Mouse (Mus musculus): Measurements from ENCODE around the gene Bhlha15.
A peak's percentile ranks its signal among the peaks of the same experiment; 100 is the strongest.

Gene Bhlha15

DNA sequence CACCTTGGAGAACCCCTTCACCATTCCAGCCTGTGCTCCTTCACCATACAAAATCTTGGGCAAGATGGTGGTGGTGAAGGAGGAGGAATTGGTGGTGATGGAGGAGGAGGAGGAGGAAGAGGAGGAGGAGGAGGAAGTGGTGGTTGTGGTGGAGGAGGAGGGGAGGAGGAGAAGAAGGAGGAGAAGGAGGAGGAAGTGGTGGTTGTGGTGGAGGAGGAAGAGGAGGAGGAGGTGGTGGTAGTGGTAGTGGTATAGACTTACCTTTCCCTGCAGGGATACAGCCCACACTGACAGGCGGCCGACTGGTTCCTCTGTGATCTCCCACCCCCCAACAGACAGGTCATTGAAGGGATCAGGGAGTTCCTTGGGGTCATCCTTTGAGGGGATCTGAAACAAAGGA, 25.9 kb downstream of the Bhlha15 start:
- Histone ChIP-seq H3K27me3 (ENCODE audit: insufficient read depth, low read length) (no peaks in the 10 kb centered on the region), H3K36me3 (ENCODE audit: insufficient read depth, low read length) (peaks cover 15% of the 10 kb centered on the region), H3K4me1 (replicated peaks; ENCODE audit: low read depth, low read length) (peaks cover 69% of the 10 kb centered on the region), H3K4me3 (replicated peaks; ENCODE audit: low read length) (no peak overlapping the region), H3K9me3 (ENCODE audit: low read length) (no peaks in the 10 kb centered on the region)
- TF ChIP-seq POU5F1 (IDR thresholded peaks at IDR 0.05; ENCODE audit: borderline replicate concordance, low read length) (no peak), NANOG (IDR thresholded peaks at IDR 0.05; ENCODE audit: borderline replicate concordance, low read length) (no peak), CTCF (conservative IDR thresholded peaks at IDR 0.05; ENCODE audit: low read length) (no peak)

DNA sequence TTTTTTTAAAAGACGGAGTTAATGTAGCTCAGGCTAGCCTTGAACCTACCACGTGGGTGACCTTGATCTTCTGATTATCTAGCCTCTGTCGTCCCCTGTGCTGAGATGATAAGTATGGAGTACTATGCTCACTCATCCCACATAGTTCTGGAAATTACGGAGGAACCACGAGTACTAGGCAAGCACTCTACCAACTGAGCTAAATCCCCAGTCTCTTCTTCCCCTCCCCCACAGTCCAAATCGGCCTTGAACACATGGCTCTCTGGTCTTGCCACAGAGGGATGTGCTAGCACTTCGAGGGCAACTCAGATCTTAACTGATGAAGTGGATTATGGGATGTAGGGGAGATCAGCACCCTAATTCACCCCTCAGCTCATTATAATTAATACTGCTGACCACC, 28.0 kb downstream of the Bhlha15 start:
- Histone ChIP-seq H3K9me3 (ENCODE audit: low read length) (no peaks in the 10 kb centered on the region), H3K4me1 (replicated peaks; ENCODE audit: low read depth, low read length) (peaks cover 74% of the 10 kb centered on the region)

DNA sequence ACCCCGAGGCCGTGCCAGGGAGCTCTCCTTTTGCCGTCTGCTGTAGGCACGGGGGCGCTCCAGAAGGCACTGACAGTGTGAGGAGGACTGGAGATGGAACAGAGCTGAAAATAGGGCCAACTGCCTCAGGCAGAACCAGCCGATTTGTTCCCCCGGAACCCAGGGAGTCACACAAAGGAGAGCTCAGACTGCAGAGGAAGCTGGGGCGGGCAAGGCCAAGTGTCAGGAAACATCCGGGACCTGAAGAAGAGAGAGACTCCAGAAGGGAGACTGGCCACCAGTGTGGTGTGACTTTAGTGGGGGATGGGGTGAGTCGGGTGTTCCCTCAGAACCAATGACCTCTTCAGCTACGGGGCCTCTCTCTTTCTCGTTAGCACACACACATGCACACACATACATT, 29.2 kb downstream of the Bhlha15 start:
- Histone ChIP-seq H3K9me3 (ENCODE audit: low read length) (no peaks in the 10 kb centered on the region), H3K4me3 (replicated peaks; ENCODE audit: low read length) (peak overlapping the region; percentile 48; the same call in 1 of the 2 replicates), H3K4me1 (replicated peaks; ENCODE audit: low read depth, low read length) (peaks cover 68% of the 10 kb centered on the region), H3K36me3 (ENCODE audit: insufficient read depth, low read length) (peaks cover 7% of the 10 kb centered on the region; the same call in 1 of the 2 replicates), H3K27me3 (ENCODE audit: insufficient read depth, low read length) (0 out of 2 replicates have a peak, but pooled peaks cover under 1% of the 10 kb centered on the region)
- TF ChIP-seq CTCF (conservative IDR thresholded peaks at IDR 0.05; ENCODE audit: low read length) (no peak), NANOG (IDR thresholded peaks at IDR 0.05; ENCODE audit: borderline replicate concordance, low read length) (no peak), POU5F1 (IDR thresholded peaks at IDR 0.05; ENCODE audit: borderline replicate concordance, low read length) (no peak)

More for the DNA sequence above, 28.0 kb downstream of the Bhlha15 start:
- no peak overlapping the region for H3K4me3 ChIP-seq (replicated peaks; ENCODE audit: low read length)
- TF ChIP-seq CTCF (conservative IDR thresholded peaks at IDR 0.05; ENCODE audit: low read length): no peak
- TF ChIP-seq POU5F1 (IDR thresholded peaks at IDR 0.05; ENCODE audit: borderline replicate concordance, low read length): no peak
- no peak for TF ChIP-seq NANOG (IDR thresholded peaks at IDR 0.05; ENCODE audit: borderline replicate concordance, low read length)
- H3K36me3 ChIP-seq (ENCODE audit: insufficient read depth, low read length): peaks cover 7% of the 10 kb centered on the region
- H3K27me3 ChIP-seq (ENCODE audit: insufficient read depth, low read length): no peaks in the 10 kb centered on the region

DNA sequence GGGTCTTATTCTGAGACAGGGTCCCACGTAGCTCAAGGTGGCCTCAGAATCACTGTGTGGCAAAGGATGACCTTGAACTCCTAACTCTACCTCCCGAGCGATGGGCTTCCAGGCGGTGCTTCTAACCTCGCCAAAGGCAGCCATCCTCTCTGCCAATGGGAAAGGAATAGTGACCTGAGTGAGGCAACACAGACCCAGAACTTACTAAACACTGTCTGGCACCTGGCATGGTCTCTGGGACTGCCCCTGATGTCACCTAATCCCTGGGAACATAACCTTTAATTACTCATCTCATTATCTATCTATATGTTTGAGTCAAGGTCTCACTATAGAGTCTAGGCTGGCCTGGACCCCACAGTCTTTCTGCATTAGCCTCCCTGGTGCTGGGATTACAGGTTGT, 29.9 kb downstream of the Bhlha15 start:
- Histone ChIP-seq H3K27me3 (ENCODE audit: insufficient read depth, low read length) (0 out of 2 replicates have a peak, but pooled peaks cover 2% of the 10 kb centered on the region), H3K9me3 (ENCODE audit: low read length) (no peaks in the 10 kb centered on the region), H3K4me1 (replicated peaks; ENCODE audit: low read depth, low read length) (peaks cover 67% of the 10 kb centered on the region), H3K36me3 (ENCODE audit: insufficient read depth, low read length) (peaks cover 7% of the 10 kb centered on the region; the same call in 1 of the 2 replicates), H3K4me3 (replicated peaks; ENCODE audit: low read length) (peak overlapping the region; percentile 48; the same call in 1 of the 2 replicates)
- TF ChIP-seq CTCF (conservative IDR thresholded peaks at IDR 0.05; ENCODE audit: low read length) (no peak), POU5F1 (IDR thresholded peaks at IDR 0.05; ENCODE audit: borderline replicate concordance, low read length) (no peak), NANOG (IDR thresholded peaks at IDR 0.05; ENCODE audit: borderline replicate concordance, low read length) (no peak)

DNA sequence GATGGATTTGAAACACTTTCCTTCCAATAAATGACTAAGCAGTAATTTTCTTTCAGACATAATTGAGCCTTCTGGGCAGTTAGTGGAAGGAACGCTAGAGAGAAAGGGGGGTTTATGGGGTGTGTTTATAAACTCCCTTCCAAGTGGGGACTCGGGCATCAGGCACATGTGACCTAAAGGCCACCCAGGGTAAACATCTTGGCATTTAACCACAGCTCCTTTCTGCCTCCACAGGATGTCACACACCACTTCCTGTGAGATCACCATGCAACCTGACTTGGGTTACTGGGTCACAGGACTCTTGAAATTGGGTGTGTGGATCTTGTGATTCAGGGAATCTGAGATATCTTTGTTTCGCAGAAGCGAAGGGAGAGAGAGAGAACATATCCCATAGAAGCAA, 31.2 kb downstream of the Bhlha15 start:
- no peak overlapping the region for H3K4me3 ChIP-seq (replicated peaks; ENCODE audit: low read length)

DNA sequence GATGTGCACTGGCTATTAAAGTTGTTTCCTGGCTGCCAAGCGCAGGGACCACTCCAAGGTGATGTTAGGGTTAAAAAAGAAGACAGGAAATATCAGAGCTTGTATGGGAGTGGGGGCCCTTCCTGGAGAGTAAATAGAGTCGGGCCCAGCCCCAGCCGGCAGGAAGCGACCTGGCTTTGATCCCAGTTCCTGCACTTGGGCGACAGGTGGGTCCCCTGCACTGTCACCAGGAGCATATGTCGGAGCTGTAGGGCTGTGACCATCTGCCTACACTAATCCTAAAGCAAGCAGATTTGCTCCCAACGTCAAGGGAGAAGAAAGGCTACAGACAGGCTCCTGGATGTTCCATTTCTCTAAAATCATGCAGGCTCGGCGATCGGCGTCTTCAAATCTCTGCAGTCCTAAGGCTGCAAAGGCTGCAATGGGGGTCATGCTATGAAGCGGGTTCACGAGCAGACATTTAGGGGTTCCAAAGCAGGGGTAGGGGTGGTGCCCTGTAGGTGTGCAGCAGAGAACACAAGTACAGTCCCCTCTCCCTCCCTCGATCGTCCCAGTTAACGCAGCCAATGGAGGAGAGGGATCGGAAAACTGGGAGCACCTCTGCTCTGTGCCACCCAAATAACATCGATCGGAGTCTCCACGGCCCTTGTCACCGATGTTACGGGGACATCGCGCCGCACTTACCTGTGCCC, 32.9 kb downstream of the Bhlha15 start:
- TF ChIP-seq NANOG (IDR thresholded peaks at IDR 0.05; ENCODE audit: borderline replicate concordance, low read length) (no peak), CTCF (conservative IDR thresholded peaks at IDR 0.05; ENCODE audit: low read length) (no peak), POU5F1 (IDR thresholded peaks at IDR 0.05; ENCODE audit: borderline replicate concordance, low read length) (no peak)
- 0 out of 2 replicates have a peak, but pooled peaks cover 2% of the 10 kb centered on the region for H3K27me3 ChIP-seq (ENCODE audit: insufficient read depth, low read length)
- H3K4me1 ChIP-seq (replicated peaks; ENCODE audit: low read depth, low read length): peaks cover 74% of the 10 kb centered on the region
- H3K4me3 ChIP-seq (replicated peaks; ENCODE audit: low read length): peak overlapping the region; percentile 90
- H3K36me3 ChIP-seq (ENCODE audit: insufficient read depth, low read length): no peaks in the 10 kb centered on the region
- H3K9me3 ChIP-seq (ENCODE audit: low read length): no peaks in the 10 kb centered on the region

More for the DNA sequence above, 31.2 kb downstream of the Bhlha15 start:
- no peak for TF ChIP-seq CTCF (conservative IDR thresholded peaks at IDR 0.05; ENCODE audit: low read length)
- no peak for TF ChIP-seq NANOG (IDR thresholded peaks at IDR 0.05; ENCODE audit: borderline replicate concordance, low read length)
- TF ChIP-seq POU5F1 (IDR thresholded peaks at IDR 0.05; ENCODE audit: borderline replicate concordance, low read length): no peak
- Histone ChIP-seq H3K4me1 (replicated peaks; ENCODE audit: low read depth, low read length) (peaks cover 71% of the 10 kb centered on the region), H3K36me3 (ENCODE audit: insufficient read depth, low read length) (peaks cover 2% of the 10 kb centered on the region; the same call in 1 of the 2 replicates), H3K27me3 (ENCODE audit: insufficient read depth, low read length) (0 out of 2 replicates have a peak, but pooled peaks cover 2% of the 10 kb centered on the region), H3K9me3 (ENCODE audit: low read length) (no peaks in the 10 kb centered on the region)

DNA sequence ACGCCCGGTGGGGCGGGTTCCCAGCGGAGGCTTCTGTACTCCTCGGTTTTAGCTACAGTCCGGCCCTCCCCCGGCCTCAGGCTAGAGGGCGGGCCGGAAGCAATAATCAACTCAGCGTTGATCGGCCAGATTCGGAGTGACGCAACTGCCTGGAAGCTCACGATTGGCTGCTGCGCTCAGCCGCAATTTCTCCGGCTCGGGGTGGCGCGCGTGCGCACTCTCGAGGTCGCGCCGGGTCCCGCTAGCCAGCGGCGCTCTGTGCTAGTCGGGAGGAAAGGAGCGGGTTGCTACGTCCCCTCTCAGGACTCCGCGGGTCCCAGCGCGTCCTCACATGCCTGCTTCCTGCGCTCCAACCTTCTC, 33.4 kb downstream of the Bhlha15 start, which contains the start of gene Tecpr1:
TSS of gene Tecpr1 (minus strand) at position 113 of the 360 bp plus-strand sequence.
- TF ChIP-seq NANOG (IDR thresholded peaks at IDR 0.05; ENCODE audit: borderline replicate concordance, low read length) (peak; percentile 41; the same call in 1 of the 2 replicates), CTCF (conservative IDR thresholded peaks at IDR 0.05; ENCODE audit: low read length) (no peak), POU5F1 (IDR thresholded peaks at IDR 0.05; ENCODE audit: borderline replicate concordance, low read length) (no peak)
- H3K9me3 ChIP-seq (ENCODE audit: low read length): no peaks in the 10 kb centered on the region
- peak within 1 kb of the TSS; percentile 90 for H3K4me3 ChIP-seq (replicated peaks; ENCODE audit: low read length)

DNA sequence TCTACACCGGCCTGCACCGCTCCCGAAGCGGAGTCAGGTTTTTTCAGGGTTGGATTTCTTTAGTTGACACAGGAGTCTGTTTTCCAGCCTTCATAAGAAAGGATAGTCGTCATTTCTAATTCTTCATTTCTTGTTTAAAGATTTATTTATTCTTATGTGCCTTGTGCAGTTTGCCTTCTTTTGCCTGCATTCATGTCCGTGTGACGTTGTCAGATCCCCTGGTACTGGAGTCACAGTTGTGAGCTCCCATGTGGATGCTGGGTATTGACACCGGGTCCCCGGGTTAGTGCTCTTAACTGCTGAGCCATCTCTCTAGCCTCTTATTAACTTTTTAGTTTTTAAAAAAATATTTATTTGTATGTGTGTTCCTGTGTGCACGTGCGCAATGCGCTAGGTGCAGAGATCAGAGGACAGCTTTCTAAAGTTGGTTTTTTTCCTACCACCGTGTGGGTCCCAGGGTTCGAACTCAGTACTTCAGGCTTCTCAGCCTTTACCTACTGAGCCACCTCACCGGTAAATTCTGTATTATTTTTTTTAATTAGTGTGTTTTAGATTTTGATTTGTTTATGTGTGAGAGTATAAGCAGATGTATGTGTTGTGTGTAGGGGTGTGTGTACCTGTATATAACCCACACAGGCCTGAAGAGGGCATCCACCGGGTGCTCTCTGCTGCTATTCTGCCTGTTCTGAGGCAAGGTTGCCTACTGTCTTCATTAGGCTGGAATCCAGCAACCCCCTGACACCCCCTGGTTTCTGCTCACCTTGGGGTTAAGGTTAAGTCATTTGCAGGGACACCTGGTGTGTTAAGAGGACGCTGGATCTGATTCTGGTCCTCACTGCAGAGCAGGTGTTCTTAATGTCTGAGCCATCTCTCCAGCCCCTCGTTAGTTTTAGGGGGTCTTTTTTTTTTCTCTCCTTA, 34.1 kb downstream of the Bhlha15 start:
- Histone ChIP-seq H3K9me3 (ENCODE audit: low read length) (no peaks in the 10 kb centered on the region), H3K4me1 (replicated peaks; ENCODE audit: low read depth, low read length) (peaks cover 62% of the 10 kb centered on the region), H3K27me3 (ENCODE audit: insufficient read depth, low read length) (0 out of 2 replicates have a peak, but pooled peaks cover 2% of the 10 kb centered on the region), H3K4me3 (replicated peaks; ENCODE audit: low read length) (peak overlapping the region; percentile 90), H3K36me3 (ENCODE audit: insufficient read depth, low read length) (no peaks in the 10 kb centered on the region)
- TF ChIP-seq NANOG (IDR thresholded peaks at IDR 0.05; ENCODE audit: borderline replicate concordance, low read length) (no peak), POU5F1 (IDR thresholded peaks at IDR 0.05; ENCODE audit: borderline replicate concordance, low read length) (no peak), CTCF (conservative IDR thresholded peaks at IDR 0.05; ENCODE audit: low read length) (no peak)

More for the DNA sequence above, 33.4 kb downstream of the Bhlha15 start, which contains the start of gene Tecpr1:
- no peaks in the 10 kb centered on the region for H3K36me3 ChIP-seq (ENCODE audit: insufficient read depth, low read length)
- 0 out of 2 replicates have a peak, but pooled peaks cover 2% of the 10 kb centered on the region for H3K27me3 ChIP-seq (ENCODE audit: insufficient read depth, low read length)
- H3K4me1 ChIP-seq (replicated peaks; ENCODE audit: low read depth, low read length): peaks cover 68% of the 10 kb centered on the region

All from E14TG2a.4 (cell line).